Mouse (Mus musculus) neural tube, embryonic 14.5 days (tissue): ENCODE data around the gene Smad6. TPM values are rescaled to one million over a fixed set of nuclear protein-coding genes. Genes with fewer than 3 reads are reported as not detected.

Experiments used
- polyA plus RNA-seq: library from polyadenylated mRNA; unstranded; fragments of >200 nt; fragmentation: Nextera tagmentation; extraction: Ambion mirVana; gene quantifications from 2 replicates; pipeline ENCODE4 v1.2.1, GENCODE M21; 2014

The Smad6 gene
- polyA plus RNA-seq, 1 experiment from 2014 or later, result 1.0 TPM

Other genes with a start within 250 kb of the Smad6 start
- 0.19 TPM in 1 of 2 replicates, not detected in the other for gene Lctl, start 95.1 kb upstream of the Smad6 start, polyA plus RNA-seq
- 6.0 TPM in 2 replicates for gene Zwilch, start 151.0 kb upstream of the Smad6 start, polyA plus RNA-seq
- 628 and 681 TPM in 2 replicates for gene Rpl4, start 151.3 kb upstream of the Smad6 start, polyA plus RNA-seq
- gene Snapc5, start 157.2 kb upstream of the Smad6 start, polyA plus RNA-seq, result 27.9 and 29.0 TPM in 2 replicates
- 2.6 and 3.4 TPM in 2 replicates for gene Uchl4, start 213.1 kb upstream of the Smad6 start, polyA plus RNA-seq
- gene Map2k1, start 231.6 kb upstream of the Smad6 start, polyA plus RNA-seq, result 59.7 and 61.5 TPM in 2 replicates